Mouse (Mus musculus): ENCODE results near the gene Bend6.

Gene Bend6

DNA sequence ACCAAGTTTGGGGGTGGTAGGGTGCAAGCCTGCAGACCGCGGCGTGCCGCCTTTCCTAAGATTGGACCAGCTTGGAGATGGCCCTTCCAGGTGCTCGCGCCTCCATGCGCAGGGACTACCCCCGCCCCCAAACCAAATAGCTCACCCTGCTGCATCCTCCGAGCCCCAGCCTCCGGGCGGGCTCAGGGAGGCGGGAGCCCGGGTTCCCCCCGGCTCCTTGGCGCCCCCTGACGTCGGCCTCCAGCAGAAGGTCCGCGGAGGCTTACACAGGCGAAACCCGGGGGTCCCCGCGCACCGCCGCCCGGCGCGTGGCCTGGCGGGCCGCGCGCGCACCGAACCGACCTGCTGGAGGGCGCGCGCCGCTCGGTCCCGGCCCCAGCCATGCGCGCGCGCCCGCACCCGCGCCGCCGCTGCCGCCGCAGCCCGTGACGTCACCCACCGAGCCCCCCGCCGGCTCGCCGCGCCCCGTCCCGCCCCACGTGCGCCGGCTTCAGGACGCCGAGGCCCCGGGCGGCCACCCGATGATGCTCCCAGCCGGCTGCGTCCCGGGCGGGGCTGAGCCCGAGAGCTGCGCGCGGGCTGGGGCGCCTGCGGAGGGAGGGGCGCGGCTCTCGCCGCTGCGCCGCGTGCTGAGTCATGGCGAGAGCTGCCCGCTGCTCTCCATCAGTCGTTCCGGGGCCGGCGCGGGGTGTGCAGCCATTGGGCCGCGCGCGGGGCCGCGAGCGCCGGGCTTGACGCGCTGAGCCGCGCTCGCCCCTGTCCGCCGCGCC lies at the start of gene Bend6:
Bend6 (minus strand) TSS at position 396 of the 770 bp plus-strand sequence.
- DNase-seq (ENCODE audit: extremely low read depth, low read depth, low spot score) = no peak

DNA sequence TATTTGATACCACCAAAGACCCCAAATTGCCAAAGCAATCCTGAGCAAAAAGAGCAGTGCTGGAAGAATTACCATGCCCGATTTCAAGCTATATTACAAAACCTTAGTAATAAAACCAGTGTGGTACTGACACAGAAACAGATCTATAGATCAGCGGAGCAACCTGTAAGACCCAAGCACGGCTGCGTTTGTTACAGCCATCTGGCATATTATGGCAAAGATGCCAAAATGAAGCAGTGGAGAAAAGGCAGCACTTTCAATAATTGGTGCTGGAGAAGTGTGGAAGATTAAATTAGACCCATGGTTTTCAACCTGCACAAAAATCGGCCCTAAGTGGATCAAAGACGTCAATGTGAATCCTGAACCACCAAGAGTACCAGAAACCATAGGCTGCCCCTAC lies 48.0 kb upstream of the Bend6 start:
- no peak for DNase-seq (ENCODE audit: extremely low read depth, low read depth, low spot score)

DNA sequence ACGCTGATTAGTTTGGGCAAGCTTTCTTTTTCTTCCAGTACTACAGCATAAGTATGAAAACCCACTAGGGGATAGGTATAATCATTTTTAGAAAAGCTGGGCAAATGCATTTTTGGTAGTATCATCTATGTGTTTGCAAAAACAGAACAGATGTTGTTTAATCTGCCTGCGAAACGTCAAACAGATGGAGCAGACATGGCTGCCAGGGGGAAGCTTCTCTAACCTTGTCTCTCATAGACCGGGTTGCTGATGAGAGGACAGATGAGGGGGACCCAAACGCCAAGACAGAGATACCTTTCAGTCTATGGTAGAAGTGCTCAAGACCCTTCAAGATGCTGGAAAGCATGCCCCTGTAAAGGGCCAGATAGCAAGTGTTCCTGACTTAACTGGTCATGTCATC lies 40.9 kb upstream of the Bend6 start:
- no peak for DNase-seq (ENCODE audit: extremely low read depth, low read depth, low spot score)

DNA sequence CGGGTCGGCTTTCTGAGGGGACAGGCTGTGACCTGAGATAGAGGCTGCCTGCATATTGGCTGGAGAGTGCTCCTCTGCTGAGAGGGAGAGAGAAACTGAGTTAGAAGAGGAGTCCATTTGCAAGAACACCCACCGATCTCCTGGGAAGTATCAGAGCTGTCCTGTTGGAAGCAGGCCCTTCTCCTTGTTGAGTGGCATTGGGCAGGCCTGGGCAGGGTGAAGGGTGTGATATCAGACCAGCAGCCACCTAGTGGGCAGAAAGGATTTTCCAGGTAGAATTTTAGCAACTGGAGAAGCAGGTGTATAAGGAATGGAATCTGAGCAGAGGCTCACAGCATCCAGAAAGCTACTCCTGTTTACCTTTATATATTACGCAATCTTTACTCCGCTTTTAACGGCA lies 40.2 kb upstream of the Bend6 start:
- no peak for DNase-seq (ENCODE audit: extremely low read depth, low read depth, low spot score)

DNA sequence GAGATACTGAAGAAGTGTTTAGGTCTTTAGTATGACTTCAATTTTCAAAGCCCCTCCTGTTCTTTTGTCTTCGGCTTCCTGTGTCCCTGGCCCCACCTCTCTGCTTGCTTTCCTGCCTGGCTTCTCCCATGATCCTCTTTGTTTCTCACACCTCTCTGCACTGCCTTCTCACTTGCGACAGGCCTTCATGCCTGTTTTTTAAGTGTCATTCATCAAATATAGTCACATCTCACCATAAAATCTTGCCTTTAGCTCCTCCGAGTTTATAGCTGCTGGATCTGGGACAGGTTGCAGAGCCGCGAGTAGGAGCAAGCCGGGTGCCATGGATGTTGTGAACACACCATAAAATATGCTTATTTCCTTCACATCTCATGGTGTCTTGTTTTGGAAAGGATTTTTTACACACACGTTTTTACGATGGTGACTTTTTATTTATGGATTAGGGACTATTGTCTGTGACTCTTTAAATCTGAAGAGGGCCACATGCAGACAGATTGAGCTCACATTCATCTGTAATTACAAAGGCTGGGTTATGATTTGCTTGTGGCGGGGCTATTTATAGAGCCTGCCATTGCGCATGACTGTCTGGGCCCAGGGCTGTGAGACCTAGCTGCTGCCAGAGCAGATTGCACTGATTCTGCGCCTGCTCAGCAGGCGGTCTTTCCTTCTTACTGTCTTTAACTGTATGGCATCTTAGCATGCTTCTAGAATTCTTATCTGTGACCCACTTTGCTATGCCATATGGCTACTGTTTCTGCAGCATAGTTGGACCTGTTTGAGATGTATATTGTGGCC lies 39.2 kb upstream of the Bend6 start:
- no peak for DNase-seq (ENCODE audit: extremely low read depth, low read depth, low spot score)

DNA sequence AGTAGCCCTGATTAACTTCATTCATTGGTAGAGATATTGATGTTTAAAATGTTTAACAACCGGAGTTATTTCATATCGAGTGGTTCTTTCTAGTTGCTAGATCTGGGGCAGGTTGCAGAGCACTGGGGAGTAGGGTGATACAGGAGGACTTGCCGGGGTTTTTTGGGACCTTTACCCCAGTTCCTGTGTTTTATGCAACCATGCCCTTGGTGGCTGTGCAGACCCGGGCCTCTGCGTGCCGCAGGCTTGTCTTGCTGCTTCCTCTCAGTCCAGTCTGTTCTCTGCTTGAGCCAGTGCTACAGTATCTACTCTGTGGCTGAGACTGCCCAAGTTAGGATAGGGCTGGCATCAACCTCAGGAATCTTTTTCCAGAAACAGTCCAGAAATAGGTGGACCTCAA lies 38.1 kb upstream of the Bend6 start:
- no peak for DNase-seq (ENCODE audit: extremely low read depth, low read depth, low spot score)

DNA sequence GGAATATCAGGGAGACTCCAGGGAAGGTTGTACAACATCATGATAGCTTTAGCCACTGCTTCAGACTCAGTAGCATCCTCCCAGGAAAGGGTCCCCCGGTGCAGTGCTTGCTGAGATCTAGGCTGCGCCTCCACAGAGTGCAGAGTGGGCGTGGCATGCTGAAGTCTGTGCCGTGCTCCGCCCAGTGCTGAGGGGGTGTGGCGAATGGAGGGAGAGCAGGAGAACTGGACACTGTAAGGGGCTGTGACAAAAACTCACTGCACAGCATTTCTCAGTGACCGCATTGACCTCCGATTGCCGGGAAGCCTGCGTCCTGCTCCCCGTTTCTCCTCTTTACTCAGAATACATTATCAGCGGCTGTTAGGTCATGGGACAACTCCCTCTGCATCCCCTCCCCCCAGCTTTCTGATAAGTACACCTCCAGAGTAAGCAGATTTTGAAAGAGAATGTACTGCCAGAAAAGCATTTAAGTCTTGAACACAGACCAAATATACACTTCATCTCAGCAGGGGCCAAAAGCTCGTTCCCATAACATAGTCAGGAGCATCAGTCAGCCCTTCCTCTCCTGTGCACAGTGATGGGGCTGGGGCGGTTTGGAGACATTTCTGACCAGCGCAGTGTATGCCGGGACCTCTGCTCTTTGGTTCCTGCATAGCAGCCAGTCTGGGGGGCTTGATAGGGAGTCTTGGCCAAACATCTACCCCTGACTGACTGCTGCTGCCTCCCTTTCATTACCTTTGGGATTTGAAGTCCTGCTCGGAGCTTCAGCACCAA lies 37.5 kb upstream of the Bend6 start:
- DNase-seq (ENCODE audit: extremely low read depth, low read depth, low spot score) = no peak

DNA sequence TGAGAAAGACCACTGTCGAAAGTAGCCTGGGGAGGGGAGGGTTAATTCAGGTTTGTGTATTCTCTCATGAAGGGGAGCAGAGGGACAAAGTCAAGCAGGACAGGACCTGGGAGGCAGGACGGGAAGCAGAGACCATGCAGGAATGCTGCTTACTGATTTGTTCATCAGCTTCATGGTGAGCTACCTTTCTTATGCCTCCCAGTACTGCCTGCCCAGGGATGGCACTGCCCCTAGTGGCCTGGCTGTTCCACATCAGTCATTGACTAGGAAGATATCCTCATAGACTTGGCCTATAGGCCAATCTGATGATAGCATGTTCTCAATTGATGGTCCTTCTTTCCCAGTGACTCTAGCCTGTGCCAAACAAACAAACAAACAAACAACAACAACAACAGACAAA lies 36.3 kb upstream of the Bend6 start:
- DNase-seq (ENCODE audit: extremely low read depth, low read depth, low spot score) = no peak

DNA sequence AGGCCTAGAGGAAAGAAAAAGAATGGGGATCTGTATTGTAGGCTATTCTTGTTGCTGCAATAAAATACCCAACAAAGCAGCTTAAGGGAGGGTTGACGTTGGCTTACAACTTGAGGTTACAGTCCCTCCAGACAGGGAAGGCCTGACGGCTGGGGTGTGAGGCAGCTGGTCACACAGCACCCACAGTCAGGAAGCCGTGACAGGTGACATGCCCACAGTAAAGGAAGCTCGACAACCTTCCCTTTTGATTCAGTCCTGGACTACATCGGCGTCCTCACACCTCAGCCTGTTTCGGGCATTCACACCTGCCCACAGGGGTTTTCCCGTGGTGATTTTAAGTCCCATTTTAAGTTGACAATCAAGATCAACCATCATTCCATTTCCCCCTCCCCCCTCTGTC lies 35.0 kb upstream of the Bend6 start:
- DNase-seq (ENCODE audit: extremely low read depth, low read depth, low spot score) = no peak

DNA sequence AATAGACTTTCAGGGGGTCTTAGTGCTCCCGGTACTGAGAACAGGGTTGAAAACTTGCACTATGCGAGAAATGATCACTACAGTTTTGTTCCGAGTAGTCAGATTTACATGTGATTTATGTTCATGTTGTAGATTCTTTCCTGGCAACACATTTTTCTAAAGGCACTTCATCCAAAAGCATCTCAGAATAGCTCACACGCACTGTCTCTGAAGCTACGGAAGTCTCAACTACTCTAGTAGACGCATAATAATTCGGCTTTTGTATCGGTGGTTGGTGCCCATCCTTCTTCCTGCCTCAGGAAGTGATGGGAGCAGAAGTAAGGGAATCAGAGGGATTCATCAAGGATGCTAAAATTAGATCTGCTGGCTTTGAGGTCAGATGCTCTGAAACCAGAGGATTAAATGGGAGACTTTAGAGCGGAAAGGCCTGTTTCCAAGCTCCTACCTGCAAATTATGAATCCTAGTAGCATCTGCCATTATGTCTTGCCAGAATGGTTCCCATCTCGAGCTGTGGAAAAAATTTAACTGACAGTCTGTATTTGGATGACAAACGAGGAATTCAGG lies 32.8 kb upstream of the Bend6 start:
- DNase-seq (ENCODE audit: extremely low read depth, low read depth, low spot score) = no peak

DNA sequence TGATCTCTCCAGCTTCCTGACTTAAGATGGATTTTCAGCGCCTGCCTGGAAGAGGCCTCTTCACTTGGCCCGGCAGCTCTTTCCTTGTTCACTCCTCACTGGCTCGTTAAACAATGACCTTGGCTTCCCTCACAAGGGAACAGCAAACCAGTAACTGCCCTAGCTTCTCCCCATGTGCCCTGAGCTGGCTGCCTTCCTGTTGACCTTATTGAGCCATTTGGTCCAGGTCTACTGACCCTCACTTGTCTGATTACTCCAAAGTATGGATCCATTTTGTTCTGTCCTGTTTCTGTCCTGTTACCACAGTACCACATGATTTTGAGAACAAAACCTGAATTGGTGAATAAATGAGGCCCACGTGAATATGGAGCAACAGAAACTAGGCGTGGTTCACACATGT lies 32.2 kb upstream of the Bend6 start:
- no peak for DNase-seq (ENCODE audit: extremely low read depth, low read depth, low spot score)

DNA sequence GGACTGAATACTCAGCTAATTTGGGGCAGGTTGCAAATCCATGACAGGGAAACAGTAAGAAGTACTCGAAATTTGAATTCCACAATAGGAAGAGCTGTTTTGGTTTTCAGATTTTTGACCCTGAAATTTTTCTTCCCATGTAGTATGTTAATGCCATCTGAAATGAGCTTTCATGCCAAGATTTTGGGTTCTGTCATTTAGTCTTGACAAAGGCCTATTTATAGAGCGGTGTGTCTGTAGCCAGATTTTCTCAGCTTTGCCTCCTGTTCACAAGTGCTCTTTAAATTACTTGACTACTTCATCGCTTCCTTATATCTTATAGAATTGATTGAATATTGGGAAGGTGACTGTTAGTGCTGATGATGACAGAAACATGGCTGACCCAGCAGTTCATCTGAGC lies 28.3 kb upstream of the Bend6 start:
- DNase-seq (ENCODE audit: extremely low read depth, low read depth, low spot score) = no peak

DNA sequence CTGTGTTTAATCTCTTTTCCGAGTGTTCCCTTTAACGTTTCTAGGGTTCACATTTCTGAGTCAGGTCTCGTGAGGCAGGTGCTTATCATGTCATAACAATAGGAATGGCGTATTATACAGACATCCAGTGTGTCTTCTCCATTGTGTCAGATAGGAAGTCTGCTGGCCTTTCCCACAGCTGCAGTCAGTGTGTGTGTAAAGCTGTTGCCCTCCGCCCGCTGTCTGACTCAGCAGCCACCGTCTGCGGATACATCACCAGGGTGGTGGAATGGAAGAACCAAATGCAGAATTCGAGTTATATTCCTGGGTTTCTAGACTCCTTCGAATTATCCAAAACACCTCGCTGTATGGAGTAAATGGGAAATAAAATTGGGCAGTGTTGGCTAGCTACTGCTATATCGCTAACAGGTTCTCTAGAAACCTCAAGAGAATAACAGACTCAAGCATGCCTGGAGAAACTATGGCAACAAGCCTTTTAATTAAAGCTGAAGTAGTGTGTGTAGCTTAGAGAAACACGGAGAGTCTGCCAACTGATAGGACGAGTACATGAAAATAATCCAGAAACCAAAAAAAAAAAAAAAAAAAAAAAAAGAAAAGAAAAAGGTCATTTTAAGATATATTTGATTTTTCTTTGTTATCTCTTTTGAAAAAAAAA lies 25.4 kb upstream of the Bend6 start:
- no peak for DNase-seq (ENCODE audit: extremely low read depth, low read depth, low spot score)

DNA sequence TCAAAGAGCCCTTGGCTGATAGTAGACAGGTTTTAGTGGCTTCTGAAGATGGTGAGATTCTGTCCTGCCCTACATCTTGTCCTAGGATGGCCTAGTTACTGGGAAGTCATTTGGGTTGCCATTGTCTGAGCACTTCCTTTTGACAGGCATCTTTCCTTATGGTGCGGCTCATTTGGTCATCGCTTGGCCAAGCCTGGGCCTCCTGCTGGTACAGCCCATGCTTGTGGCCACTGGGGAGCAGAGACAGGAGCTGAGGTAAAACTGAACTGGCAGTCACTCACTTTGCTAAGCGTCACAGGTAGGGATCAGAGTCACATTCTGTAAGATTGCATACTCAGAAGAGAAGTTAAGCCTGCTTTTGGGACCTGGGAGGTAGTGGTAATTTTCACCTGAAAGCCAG lies 24.6 kb upstream of the Bend6 start:
- no peak for DNase-seq (ENCODE audit: extremely low read depth, low read depth, low spot score)

DNA sequence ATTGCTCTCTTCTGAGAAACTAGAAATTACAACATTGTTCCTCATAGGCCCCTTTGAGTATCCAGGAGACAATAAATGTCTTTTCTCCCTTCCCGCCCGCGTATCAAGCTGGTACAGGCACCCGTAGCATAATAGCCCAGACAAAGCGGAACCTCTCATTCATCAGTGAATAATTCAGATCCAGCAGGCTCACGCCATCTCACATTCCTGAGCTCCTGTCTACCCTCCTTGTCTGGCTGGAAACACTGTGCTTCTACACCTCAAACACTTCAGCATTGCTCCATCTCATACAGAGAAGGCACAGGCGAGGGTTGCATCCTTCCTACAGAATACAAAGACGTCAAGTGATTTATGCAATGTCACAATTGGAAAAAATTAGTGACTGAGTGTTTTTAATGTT lies 24.2 kb upstream of the Bend6 start:
- no peak for DNase-seq (ENCODE audit: extremely low read depth, low read depth, low spot score)

DNA sequence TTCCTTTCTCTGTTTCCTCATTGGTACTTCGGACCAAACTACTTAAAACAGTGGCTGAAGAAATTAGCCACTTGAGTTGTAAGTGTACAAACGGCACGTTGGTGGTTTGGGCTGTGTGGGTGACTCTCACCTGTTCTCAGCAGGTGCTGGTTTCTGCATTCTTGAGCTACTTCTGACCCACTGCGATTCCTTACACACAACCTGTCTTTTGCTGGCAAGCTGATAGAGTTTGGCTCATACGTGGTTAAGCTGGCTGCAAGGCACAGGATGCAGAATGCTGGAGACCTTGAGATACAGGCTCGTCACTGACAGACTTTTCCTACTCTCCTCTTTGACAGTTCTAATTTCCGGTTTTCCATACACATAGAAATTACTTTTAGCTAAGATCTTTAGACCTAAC lies 19.9 kb upstream of the Bend6 start:
- DNase-seq (ENCODE audit: extremely low read depth, low read depth, low spot score) = no peak

DNA sequence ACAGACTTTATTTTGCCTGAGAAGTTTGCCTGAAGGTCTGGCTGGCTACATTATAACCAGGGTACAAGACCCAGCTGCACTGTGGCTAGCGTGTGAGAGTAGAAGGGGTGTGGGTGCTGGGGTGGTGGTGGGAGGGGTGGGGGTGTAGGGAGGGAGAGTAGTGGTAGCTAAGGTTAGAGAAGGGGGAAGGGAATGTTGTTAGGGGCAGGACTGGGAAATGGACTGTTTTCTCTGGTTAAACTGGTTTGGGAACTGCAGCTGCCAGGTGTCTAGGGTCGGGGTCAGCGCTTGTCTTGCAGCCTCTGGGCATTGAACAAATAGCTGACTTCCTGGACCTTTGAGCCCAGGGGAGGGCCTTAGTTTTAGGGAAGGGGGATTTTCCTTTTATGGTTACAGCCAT lies 17.7 kb upstream of the Bend6 start:
- DNase-seq (ENCODE audit: extremely low read depth, low read depth, low spot score) = no peak

DNA sequence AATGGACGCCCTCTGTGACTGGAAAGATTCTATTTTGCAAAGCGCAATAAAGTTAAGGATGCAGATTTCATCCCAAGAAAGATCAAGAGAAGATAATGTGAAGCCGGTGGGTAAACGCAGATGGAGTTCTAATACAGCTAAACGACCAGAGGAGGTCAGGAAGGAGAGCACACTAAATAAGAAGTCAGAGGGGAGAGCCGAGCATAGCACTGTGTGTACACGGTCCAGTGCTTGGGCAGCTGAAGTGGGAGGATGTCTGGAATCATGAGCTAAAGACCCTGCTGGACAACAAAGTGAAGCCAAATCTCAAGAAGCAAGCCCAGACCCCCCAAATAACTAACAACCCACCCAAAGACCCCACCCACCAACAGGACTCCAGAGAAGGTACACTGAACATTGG lies 15.4 kb upstream of the Bend6 start:
- DNase-seq (ENCODE audit: extremely low read depth, low read depth, low spot score) = no peak

DNA sequence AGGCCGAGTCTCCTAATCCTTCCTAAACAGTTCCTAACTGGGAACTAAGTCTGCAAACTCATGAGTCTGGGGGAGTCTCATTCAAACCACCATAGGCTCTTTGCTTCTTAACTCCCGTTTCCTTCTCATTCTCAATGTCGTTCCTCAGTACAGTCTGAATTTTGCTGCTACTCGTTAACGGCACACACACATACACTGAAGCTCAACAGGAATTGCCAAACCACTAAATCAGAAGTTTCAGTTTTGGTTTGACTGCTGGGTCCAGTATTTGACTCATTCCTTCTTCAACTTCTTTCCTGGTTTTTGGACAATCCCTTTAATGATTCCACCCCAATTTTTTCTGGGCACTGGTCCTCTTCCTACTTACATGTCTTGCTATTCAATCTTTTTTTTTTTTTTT lies 8.9 kb upstream of the Bend6 start:
- DNase-seq (ENCODE audit: extremely low read depth, low read depth, low spot score) = no peak

DNA sequence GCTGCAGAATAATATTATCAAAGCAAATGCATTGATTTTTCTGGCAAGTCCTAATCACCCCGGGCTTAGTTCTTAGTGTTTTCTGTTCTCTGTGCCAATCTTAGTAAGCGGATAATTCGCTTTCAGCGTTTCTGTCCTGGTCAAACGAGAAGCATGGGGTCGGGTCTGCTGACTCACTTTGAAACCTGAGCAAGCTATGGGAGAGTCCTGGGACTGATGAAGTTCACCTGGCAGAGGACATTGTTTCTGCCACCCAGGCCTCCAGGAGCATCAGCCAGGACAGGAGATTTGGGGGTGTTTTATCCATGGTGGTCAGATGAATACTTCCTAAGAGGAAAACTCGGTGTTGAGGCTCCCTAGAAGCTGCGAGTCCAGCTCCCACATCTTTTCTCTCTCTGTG lies 4.0 kb upstream of the Bend6 start:
- no peak for DNase-seq (ENCODE audit: extremely low read depth, low read depth, low spot score)
